Mouse (Mus musculus) A20 (cell line): ENCODE results near the gene Tmem240.
"Not testable (repeated sequence)": the region's sequence is repeated elsewhere in the genome, so short reads cannot be mapped to it uniquely, and the experiment has no call there.

Experiments used
- DNase-seq: peaks from one replicate; pipeline ENCODE4 v3.0.0-alpha.2; 2011; ENCODE audit warnings: low read depth, low spot score

Tmem240 gene

DNA sequence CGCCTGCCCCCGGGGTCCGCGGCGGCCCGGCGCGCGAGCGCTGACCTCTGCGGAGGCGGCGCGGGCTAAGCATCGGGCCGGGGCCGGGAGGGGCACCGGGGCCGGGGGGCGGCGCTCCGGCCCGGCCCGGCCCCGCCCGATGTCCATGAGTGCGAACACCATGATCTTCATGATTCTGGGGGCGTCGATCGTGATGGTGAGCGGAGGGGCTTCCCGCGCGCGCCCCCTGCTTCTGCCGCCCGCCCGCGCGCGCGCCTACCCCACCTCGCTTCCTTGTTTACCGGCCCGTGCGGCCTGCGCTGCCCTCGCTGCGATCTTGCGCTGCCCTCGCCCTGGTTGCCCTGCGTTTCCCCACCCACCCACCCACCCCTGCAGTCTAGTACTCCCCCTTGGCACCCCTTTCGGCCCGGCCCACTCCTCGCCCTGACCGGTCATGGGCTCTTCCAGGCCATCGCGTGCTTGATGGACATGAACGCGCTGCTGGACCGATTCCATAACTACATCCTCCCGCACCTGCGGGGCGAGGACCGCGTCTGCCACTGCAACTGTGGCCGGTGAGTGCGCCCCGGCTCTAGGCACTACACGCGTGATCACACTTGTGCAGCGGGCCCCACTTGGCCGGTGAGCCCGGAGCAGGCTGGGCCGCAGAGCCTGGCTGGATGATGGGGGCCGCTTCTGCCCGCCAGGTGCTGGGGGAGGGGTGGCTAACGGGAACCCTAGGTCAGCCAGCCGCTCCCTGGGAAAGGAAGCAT is 527 bp downstream of the Tmem240 start:
- no peak for DNase-seq

- peak; percentile 46 for DNase-seq
These were observed 1.2 kb downstream of the Tmem240 start for GRCm38 (mm10) chr4:155735788-155736187.

GRCm38 (mm10) chr4:155736421-155736820 is 1.8 kb downstream of the Tmem240 start:
- no peak for DNase-seq

- DNase-seq = no peak
These were observed 3.7 kb downstream of the Tmem240 start for GRCm38 (mm10) chr4:155738262-155738661.

DNA sequence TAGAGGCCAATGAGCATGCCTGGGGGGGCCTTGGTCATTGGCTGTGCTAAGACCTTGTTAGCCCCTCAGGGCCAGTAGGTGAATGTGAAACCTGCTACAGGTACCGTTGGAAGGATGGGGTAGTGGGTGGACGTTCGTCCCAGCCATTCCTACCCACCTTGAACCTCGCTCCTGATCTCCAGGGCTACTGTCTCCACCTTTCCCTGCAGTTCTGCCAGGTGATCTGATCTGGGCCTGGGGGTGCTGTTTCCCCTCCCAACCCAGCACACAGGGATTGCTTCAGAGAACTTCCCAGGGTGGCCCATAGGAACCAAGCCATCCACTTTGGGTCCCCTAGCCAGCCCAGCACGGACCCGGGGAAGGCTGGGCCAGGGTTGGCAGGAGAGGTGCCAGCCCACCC is 4.6 kb downstream of the Tmem240 start:
- DNase-seq = no peak

- no peak for DNase-seq
These were observed 5.4 kb downstream of the Tmem240 start for GRCm38 (mm10) chr4:155739741-155740636.

DNA sequence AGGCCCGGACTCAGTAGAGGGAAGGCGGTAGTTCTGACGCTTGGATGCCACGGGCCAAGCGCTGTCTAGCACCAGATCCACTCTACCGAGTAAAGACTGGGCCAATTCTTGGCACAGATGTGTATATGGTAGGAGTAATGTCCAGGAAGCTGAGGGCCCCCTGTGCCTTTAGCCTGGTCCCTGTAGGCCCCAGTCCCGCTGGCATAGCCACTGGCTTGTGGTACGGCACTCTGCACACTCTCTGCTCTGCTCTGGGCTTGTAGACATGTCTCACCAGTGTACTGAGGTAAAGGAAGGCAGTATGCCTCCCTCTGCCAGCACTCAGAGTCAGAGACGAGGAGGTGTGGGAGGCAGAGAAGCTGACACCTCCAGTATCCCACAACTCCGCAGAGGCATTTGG is 6.1 kb downstream of the Tmem240 start:
- DNase-seq = not testable (repeated sequence)

- DNase-seq = no peak
These were observed 8.1 kb downstream of the Tmem240 start for GRCm38 (mm10) chr4:155742684-155743083.

GRCm38 (mm10) chr4:155744474-155744873 is 9.9 kb downstream of the Tmem240 start:
- DNase-seq = no peak

DNA sequence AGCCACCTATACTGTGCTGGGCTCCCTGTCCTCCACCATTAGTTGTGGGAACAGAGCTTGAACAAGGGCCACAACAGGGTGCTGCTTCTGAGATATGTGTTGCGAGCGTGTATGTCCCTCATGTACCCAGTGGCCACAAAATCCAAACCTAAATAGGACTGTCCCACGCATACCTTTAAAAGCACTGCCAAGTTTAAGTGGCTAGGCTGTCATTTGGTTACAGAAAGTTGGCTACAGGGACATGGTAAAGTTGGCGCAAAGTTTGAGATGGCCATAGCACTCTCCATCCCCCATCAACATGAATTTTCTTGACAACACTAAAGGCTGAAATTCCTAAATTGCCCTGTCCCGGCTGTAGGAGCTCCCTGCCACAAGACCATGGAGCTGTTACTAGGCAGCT is 10.5 kb downstream of the Tmem240 start:
- no peak for DNase-seq

DNA sequence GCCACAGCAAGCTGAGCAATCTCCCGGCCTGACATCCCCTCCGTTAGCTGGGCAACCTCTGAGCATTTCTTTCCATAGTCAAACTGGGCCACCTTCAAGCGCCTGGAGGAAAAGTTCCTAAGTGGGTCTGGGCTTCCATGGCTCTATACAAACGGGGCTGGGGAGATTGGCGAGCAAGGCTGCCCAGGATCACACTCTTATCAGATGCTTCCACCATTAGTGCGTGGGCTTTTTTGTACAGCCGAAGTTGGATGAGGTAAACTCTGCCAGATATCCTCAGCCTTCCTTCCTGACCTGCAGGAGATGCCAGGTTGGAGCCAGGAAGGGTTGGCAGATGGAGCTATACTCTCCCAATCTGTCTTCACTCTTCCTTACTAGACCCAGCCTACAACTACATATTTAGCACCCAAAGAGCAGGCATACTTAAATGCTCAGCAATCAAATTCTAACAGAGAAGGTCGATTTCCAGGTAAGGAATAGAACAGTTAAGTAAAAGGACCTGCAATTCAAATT is 11.5 kb downstream of the Tmem240 start:
- no peak for DNase-seq

DNA sequence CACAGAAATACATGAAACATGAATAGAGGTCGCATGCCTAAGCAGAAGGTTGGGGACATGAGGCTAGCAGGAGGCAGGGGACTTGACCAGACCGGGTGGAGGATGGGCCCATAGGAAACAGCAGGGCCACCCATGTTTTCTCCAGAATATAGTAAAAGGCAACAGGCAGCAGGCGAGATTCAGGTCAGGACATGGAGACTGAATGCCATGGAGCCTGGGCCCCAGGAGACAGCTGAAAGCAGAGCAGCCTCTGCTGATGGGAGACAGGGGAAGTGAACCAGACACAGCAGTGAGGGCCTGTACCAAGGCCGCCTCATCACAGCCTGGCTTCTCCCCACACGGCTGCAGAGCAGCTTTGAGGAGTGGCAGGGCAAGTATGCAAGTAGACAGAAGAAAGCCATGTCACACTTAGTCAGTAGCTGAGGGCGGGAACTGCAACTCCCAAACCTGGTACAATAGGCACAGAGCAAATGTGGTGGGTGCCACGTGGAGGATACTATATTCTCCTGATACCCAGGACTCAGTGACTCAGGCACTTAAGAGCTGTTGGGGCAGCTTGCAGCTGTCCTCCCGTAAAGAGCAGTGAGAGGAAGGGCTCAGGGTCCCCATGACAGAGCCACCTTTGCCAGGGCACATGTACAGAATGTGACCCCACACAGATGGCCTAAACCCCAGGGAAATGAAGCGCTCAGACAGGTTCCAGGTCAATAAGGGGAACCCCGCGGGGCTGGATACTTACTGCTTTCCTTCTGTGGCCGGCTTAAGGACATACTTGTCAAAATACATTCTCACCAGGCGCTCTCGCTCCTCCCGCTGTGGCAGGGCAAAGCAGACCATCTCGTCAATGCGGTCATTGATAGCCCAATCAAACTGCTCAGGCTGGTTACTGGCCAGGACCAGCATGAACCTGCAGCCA is 12.2 kb downstream of the Tmem240 start:
- DNase-seq = no peak

DNA sequence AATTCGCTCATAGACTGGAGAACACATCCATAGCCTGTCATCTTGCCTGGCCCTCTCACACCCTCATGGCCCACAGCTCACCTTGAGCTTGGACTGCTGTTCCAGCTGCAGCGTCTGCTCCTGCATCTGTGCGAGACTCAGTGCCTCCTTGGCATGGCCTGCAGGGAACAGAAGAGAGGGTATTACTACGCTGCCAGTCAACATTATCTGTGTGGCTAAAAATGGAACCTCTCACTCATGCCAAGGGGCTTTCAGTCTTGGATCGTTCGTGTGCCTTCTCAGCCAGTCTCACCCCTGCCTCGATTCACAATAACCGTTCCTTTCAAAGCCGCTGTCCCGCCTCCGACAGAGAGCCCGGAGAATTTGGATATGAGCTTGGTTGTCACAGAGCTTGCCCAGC is 22.4 kb downstream of the Tmem240 start:
- no peak for DNase-seq

- peak; percentile 82 for DNase-seq
These were observed 25.4 kb downstream of the Tmem240 start for GRCm38 (mm10) chr4:155759862-155760612.

DNA sequence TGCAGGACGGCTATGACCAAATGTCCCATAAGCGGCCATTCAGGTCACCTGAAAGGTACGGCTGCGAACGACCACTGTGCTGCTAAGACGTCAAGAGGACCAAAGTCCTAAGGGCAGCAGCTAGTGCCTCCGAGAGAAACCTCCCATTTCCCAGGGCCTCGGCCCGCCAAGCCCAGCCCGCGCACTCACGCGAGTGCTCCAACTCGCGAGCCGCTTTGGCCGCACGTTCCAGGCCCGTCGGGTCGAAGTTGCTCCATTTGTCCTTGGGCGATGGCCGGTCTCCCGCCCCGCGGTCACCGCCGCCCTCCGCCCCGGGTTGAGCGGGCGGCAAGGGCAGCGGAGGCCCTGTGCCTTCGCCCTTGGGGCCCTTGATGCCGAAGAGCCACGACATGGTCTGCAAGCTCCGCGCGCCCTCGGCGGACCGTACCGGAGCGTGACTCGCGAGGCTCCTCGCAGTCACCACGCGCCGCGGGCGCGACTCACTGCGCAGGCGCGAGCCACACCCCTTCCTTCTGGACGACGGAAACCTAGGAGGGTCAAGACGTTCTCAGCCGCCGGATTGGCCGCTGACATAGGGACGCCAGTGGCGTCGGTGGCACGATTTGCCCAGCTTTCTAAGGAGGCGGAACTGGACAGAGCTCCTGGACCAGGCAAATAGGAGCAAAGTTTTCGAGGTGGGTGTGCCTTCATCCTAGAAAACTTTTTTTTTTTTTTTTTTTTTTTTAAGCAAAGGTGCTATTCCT is 26.2 kb downstream of the Tmem240 start, which contains the start of gene Atad3a:
Atad3a (minus strand) TSS at position 481 of the 743 bp plus-strand sequence.
- DNase-seq = peak; percentile 98

DNA sequence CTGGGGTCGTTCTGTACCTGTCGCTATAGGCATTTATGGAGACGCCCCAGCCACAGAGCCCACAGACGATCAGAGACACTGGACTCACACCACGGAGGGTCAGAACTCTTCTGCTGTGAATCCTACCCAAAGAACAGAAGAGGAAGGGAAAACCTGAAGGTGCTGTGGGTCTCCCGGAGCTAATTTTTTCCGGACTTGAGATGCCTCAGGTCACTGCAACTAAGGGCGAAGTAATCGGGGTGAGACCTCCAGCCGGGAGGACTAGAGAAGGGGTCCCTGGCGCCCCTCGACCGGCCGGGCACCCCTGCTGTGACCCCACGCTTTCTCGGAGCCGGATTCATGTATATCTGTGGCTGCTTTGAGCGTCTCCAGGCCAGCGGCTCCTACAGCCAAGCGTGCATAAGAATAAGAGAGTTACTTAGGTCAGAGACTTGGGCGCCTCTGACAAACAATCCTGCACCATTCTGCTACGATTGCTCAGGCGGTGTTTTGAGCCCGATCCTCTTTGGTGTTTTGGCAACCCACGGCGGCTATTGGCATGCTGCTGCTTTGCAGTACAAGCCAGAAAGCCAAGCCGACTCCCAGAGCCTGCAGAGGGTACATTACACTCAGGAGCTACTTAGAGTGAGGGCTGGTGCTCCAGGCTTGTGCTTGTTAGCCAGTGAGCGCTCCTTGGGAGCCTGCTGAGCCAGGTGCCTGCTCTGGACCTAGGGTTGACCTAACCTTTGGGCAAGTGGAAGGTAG is 26.9 kb downstream of the Tmem240 start:
- peak; percentile 52 for DNase-seq

- no peak for DNase-seq
These were observed 27.8 kb downstream of the Tmem240 start for GRCm38 (mm10) chr4:155762357-155762756.

GRCm38 (mm10) chr4:155769496-155769879 is 34.9 kb downstream of the Tmem240 start:
- DNase-seq = no peak

- DNase-seq = peak; percentile 90
These were observed 35.4 kb downstream of the Tmem240 start for GRCm38 (mm10) chr4:155769880-155770512.
